Mouse (Mus musculus) lung, postnatal 0 days (tissue): Measurements from ENCODE around the gene Dusp9.

Experiments used
- CTCF ChIP-seq: IDR thresholded peaks from 2 replicates; pipeline ENCODE4 v1.5.1; 2016; ENCODE audit warnings: antibody characterized with exemption, mild to moderate bottlenecking
- EP300 ChIP-seq: IDR thresholded peaks from 2 replicates; pipeline ENCODE4 v1.6.1; 2016; ENCODE audit warnings: antibody characterized with exemption, mild to moderate bottlenecking, control low read depth

DNA sequence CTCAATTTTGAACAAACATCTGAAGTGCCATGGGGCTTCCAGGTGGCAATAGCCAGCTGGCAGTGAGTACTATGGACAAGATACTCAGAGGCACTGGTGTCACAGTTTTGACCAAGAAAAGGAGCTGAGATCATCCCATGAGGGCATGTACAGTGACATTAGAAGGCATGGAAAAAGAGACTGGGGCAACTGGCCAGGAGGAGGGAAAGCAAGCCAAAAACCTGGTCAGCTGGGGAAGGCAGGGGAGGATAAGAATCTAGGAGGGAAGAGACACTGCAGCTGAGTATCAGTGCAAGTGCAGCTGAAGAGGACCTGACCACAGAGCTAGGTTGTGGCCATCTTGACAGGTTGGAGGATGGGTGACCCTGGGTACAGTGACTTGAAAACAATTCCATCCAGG lies 12.2 kb upstream of the Dusp9 start:
- TF ChIP-seq EP300 = no peak
- no peak for TF ChIP-seq CTCF
